Mouse (Mus musculus) heart, postnatal 0 days (tissue): ENCODE measurements around the gene Pde1a.

Experiments used
- CTCF ChIP-seq: IDR thresholded peaks from 2 replicates; pipeline ENCODE4 v1.5.1; 2016; ENCODE audit warnings: antibody characterized with exemption, control low read depth, low read depth
- EP300 ChIP-seq: IDR thresholded peaks from 2 replicates; pipeline ENCODE4 v1.6.1; 2016; ENCODE audit warnings: antibody characterized with exemption, low read depth

GRCm38 (mm10) chr2:80014161-80014560, 115.1 kb downstream of the Pde1a start:
- TF ChIP-seq CTCF (no peak), EP300 (no peak)
